In the genomic region with DNA sequence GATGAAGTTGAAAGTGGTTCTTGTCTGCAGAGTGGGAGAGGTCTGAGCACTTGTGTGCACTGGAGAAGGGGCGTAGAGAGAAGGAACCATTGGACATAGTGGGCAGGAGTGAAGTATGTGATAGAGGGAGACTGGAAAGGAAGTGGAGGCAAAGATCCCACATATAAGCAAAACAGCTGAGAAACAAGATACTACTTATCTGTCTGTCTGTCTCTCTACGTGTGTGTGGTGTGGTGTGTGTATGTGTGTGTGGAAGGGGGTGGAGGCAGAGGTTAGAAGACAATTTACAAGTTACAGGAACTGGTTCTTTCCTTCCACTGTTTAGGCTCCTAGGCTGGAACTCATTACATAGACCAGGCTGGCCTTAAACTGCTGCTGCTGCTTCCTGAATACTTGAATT, we compare ENCODE assay signal across 19 mouse cellular contexts.
"Had no signal": no experiment of that assay in that cellular context is flagged by ENCODE, and none has a peak within 500 bp of the region (broad histone marks: within the 10 kb centered on the region; RNA-seq: fewer than 3 reads in every experiment).

No protein-coding gene starts in this region.

- H3K4me1 ChIP-seq: midbrain, embryonic 10.5 days; midbrain, embryonic 12.5 days; neural tube, embryonic 13.5 days; neural tube, embryonic 15.5 days had no signal

- H3K27ac ChIP-seq: midbrain, embryonic 10.5 days; midbrain, embryonic 12.5 days; neural tube, embryonic 13.5 days; neural tube, embryonic 15.5 days had no signal

- ATAC-seq: midbrain, embryonic 16.5 days had no signal

- DNase-seq: lung, adult 18-20 months; lung, embryonic 14.5 days; lung, postnatal 10 days; lung, postnatal 4 days; midbrain, embryonic 14.5 days; retina, postnatal 1 day; right cerebral cortex, adult 18-20 months; right cerebral cortex, postnatal 25 days; right cerebral cortex, postnatal 4 days; thymus, adult 18-20 months; thymus, postnatal 14 days; thymus, postnatal 36 days had no signal

- H3K36me3 ChIP-seq: midbrain, embryonic 10.5 days; midbrain, embryonic 12.5 days had no signal

- H3K9ac ChIP-seq: lung, embryonic 14.5 days; midbrain, embryonic 12.5 days; neural tube, embryonic 13.5 days; neural tube, embryonic 15.5 days had no signal

- H3K9me3 ChIP-seq: megakaryocyte, embryonic 14.5 days; midbrain, embryonic 10.5 days; midbrain, embryonic 12.5 days; neural tube, embryonic 13.5 days; neural tube, embryonic 15.5 days had no signal

- H3K4me3 ChIP-seq: megakaryocyte, embryonic 14.5 days; midbrain, embryonic 10.5 days; midbrain, embryonic 12.5 days; myocyte; neural tube, embryonic 13.5 days; neural tube, embryonic 15.5 days had no signal

- H3K4me2 ChIP-seq: lung, embryonic 14.5 days; midbrain, embryonic 12.5 days; neural tube, embryonic 13.5 days; neural tube, embryonic 15.5 days had no signal

- H3K27me3 ChIP-seq: midbrain, embryonic 12.5 days; neural tube, embryonic 13.5 days; neural tube, embryonic 15.5 days had no signal
